Mouse (Mus musculus): Measurements from ENCODE around the gene Pdcd4. TPM values are rescaled to one million over a fixed set of nuclear protein-coding genes. Genes with fewer than 3 reads are reported as not detected.
A peak's percentile ranks its signal among the peaks of the same experiment; 100 is the strongest.

Pdcd4 gene
- polyA plus RNA-seq, 1 experiment from 2014 or later = 80.5 TPM

- Histone ChIP-seq H3K4me1 (ENCODE audit: control insufficient read depth, insufficient read depth, low read length) (peaks cover 53% of the 10 kb centered on the region), H3K9ac (ENCODE audit: low read depth, low read length) (no peak overlapping the region), H3K27ac (replicated peaks; ENCODE audit: low read depth, low read length) (0 out of 2 replicates have a peak overlapping the region, but pooled peaks have one; percentile 6), H3K4me3 (ENCODE audit: low read depth, low read length) (no peak overlapping the region), H3K27me3 (replicated peaks; ENCODE audit: control insufficient read depth, insufficient read depth, low read length) (no peaks in the 10 kb centered on the region), H3K36me3 (ENCODE audit: control insufficient read depth, insufficient read depth, low read length) (no peaks in the 10 kb centered on the region), H3K4me2 (ENCODE audit: low read depth, low read length) (no peak overlapping the region), H3K9me3 (ENCODE audit: control insufficient read depth, low read length) (no peaks in the 10 kb centered on the region)
- WGBS = 58% methylated on average over 4 of the region's 4 CpGs
- peak; percentile 78 for DNase-seq (ENCODE audit: low spot score)
- no peak for ATAC-seq (ENCODE audit: low read depth)
These were observed 37.1 kb upstream of the Pdcd4 start for GRCm38 (mm10) chr19:53854978-53855377.

- Histone ChIP-seq H3K9ac (ENCODE audit: low read depth, low read length) (no peak overlapping the region), H3K4me3 (ENCODE audit: low read depth, low read length) (no peak overlapping the region), H3K4me1 (ENCODE audit: control insufficient read depth, insufficient read depth, low read length) (peaks cover 46% of the 10 kb centered on the region), H3K27ac (replicated peaks; ENCODE audit: low read depth, low read length) (no peak overlapping the region), H3K36me3 (ENCODE audit: control insufficient read depth, insufficient read depth, low read length) (no peaks in the 10 kb centered on the region), H3K9me3 (ENCODE audit: control insufficient read depth, low read length) (no peaks in the 10 kb centered on the region), H3K27me3 (replicated peaks; ENCODE audit: control insufficient read depth, insufficient read depth, low read length) (no peaks in the 10 kb centered on the region), H3K4me2 (ENCODE audit: low read depth, low read length) (no peak overlapping the region)
- 71% methylated on average over 5 of the region's 5 CpGs for WGBS
- ATAC-seq (ENCODE audit: low read depth) (no peak), DNase-seq (ENCODE audit: low spot score) (no peak)
These were observed 36.2 kb upstream of the Pdcd4 start for GRCm38 (mm10) chr19:53855781-53856180.

GRCm38 (mm10) chr19:53856794-53857193 is 35.2 kb upstream of the Pdcd4 start:
- no peak overlapping the region for H3K4me3 ChIP-seq (ENCODE audit: low read depth, low read length)
- no peak overlapping the region for H3K27ac ChIP-seq (replicated peaks; ENCODE audit: low read depth, low read length)
- peaks cover 36% of the 10 kb centered on the region for H3K4me1 ChIP-seq (ENCODE audit: control insufficient read depth, insufficient read depth, low read length)
- no peak for ATAC-seq (ENCODE audit: low read depth)
- DNase-seq (ENCODE audit: low spot score) = no peak
- H3K9ac ChIP-seq (ENCODE audit: low read depth, low read length) = no peak overlapping the region
- no peaks in the 10 kb centered on the region for H3K36me3 ChIP-seq (ENCODE audit: control insufficient read depth, insufficient read depth, low read length)
- no peaks in the 10 kb centered on the region for H3K27me3 ChIP-seq (replicated peaks; ENCODE audit: control insufficient read depth, insufficient read depth, low read length)
- H3K4me2 ChIP-seq (ENCODE audit: low read depth, low read length) = no peak overlapping the region
- WGBS = 74% methylated on average over 9 of the region's 9 CpGs
- H3K9me3 ChIP-seq (ENCODE audit: control insufficient read depth, low read length) = no peaks in the 10 kb centered on the region

GRCm38 (mm10) chr19:53857962-53858361 is 34.1 kb upstream of the Pdcd4 start:
- ATAC-seq (ENCODE audit: low read depth) (0 out of 2 replicates have a peak, but pooled peaks have one; percentile 20), DNase-seq (ENCODE audit: low spot score) (peak; percentile 49)

GRCm38 (mm10) chr19:53859149-53859548 is 32.9 kb upstream of the Pdcd4 start:
- 27% methylated on average over 8 of the region's 9 CpGs for WGBS
- H3K27ac ChIP-seq (replicated peaks; ENCODE audit: low read depth, low read length) = peak overlapping the region; percentile 71
- peak; percentile 44; the same call in 1 of the 2 replicates for ATAC-seq (ENCODE audit: low read depth)

More at GRCm38 (mm10) chr19:53857962-53858361, 34.1 kb upstream of the Pdcd4 start:
- WGBS = 49% methylated on average over 6 of the region's 6 CpGs
- Histone ChIP-seq H3K27ac (replicated peaks; ENCODE audit: low read depth, low read length) (no peak overlapping the region), H3K27me3 (replicated peaks; ENCODE audit: control insufficient read depth, insufficient read depth, low read length) (no peaks in the 10 kb centered on the region), H3K4me3 (ENCODE audit: low read depth, low read length) (no peak overlapping the region), H3K9ac (ENCODE audit: low read depth, low read length) (no peak overlapping the region), H3K4me2 (ENCODE audit: low read depth, low read length) (no peak overlapping the region), H3K9me3 (ENCODE audit: control insufficient read depth, low read length) (no peaks in the 10 kb centered on the region), H3K36me3 (ENCODE audit: control insufficient read depth, insufficient read depth, low read length) (no peaks in the 10 kb centered on the region), H3K4me1 (ENCODE audit: control insufficient read depth, insufficient read depth, low read length) (peaks cover 24% of the 10 kb centered on the region)

GRCm38 (mm10) chr19:53859593-53859992 is 32.4 kb upstream of the Pdcd4 start:
- Histone ChIP-seq H3K9me3 (ENCODE audit: control insufficient read depth, low read length) (no peaks in the 10 kb centered on the region), H3K4me2 (ENCODE audit: low read depth, low read length) (peak overlapping the region; percentile 27; the same call in 1 of the 2 replicates)
- DNase-seq (ENCODE audit: low spot score) = peak; percentile 85

More at GRCm38 (mm10) chr19:53859149-53859548, 32.9 kb upstream of the Pdcd4 start:
- no peaks in the 10 kb centered on the region for H3K27me3 ChIP-seq (replicated peaks; ENCODE audit: control insufficient read depth, insufficient read depth, low read length)
- peak; percentile 53 for DNase-seq (ENCODE audit: low spot score)
- H3K36me3 ChIP-seq (ENCODE audit: control insufficient read depth, insufficient read depth, low read length) = no peaks in the 10 kb centered on the region
- peak overlapping the region; percentile 27; the same call in 1 of the 2 replicates for H3K4me2 ChIP-seq (ENCODE audit: low read depth, low read length)
- H3K4me1 ChIP-seq (ENCODE audit: control insufficient read depth, insufficient read depth, low read length) = peaks cover 19% of the 10 kb centered on the region
- no peak overlapping the region for H3K9ac ChIP-seq (ENCODE audit: low read depth, low read length)
- H3K9me3 ChIP-seq (ENCODE audit: control insufficient read depth, low read length) = no peaks in the 10 kb centered on the region
- H3K4me3 ChIP-seq (ENCODE audit: low read depth, low read length) = no peak overlapping the region

GRCm38 (mm10) chr19:53861346-53861745 is 30.7 kb upstream of the Pdcd4 start:
- DNase-seq (ENCODE audit: low spot score) (no peak), ATAC-seq (ENCODE audit: low read depth) (no peak)
- H3K4me3 ChIP-seq (ENCODE audit: low read depth, low read length) = no peak overlapping the region
- no peak overlapping the region for H3K9ac ChIP-seq (ENCODE audit: low read depth, low read length)
- H3K27ac ChIP-seq (replicated peaks; ENCODE audit: low read depth, low read length) = no peak overlapping the region
- H3K36me3 ChIP-seq (ENCODE audit: control insufficient read depth, insufficient read depth, low read length) = 0 out of 2 replicates have a peak, but pooled peaks cover 4% of the 10 kb centered on the region
- H3K4me2 ChIP-seq (ENCODE audit: low read depth, low read length) = no peak overlapping the region
- 69% methylated on average over 7 of the region's 7 CpGs for WGBS
- H3K9me3 ChIP-seq (ENCODE audit: control insufficient read depth, low read length) = no peaks in the 10 kb centered on the region
- no peaks in the 10 kb centered on the region for H3K27me3 ChIP-seq (replicated peaks; ENCODE audit: control insufficient read depth, insufficient read depth, low read length)
- peaks cover 19% of the 10 kb centered on the region for H3K4me1 ChIP-seq (ENCODE audit: control insufficient read depth, insufficient read depth, low read length)

More at GRCm38 (mm10) chr19:53859593-53859992, 32.4 kb upstream of the Pdcd4 start:
- 40% methylated on average over 7 of the region's 7 CpGs for WGBS
- H3K27ac ChIP-seq (replicated peaks; ENCODE audit: low read depth, low read length) = peak overlapping the region; percentile 71
- peak; percentile 54 for ATAC-seq (ENCODE audit: low read depth)
- H3K4me3 ChIP-seq (ENCODE audit: low read depth, low read length) = no peak overlapping the region
- H3K36me3 ChIP-seq (ENCODE audit: control insufficient read depth, insufficient read depth, low read length) = 0 out of 2 replicates have a peak, but pooled peaks cover 4% of the 10 kb centered on the region
- H3K9ac ChIP-seq (ENCODE audit: low read depth, low read length) = no peak overlapping the region
- peaks cover 19% of the 10 kb centered on the region for H3K4me1 ChIP-seq (ENCODE audit: control insufficient read depth, insufficient read depth, low read length)
- no peaks in the 10 kb centered on the region for H3K27me3 ChIP-seq (replicated peaks; ENCODE audit: control insufficient read depth, insufficient read depth, low read length)

GRCm38 (mm10) chr19:53862573-53863246 is 29.3 kb upstream of the Pdcd4 start:
- no peaks in the 10 kb centered on the region for H3K9me3 ChIP-seq (ENCODE audit: control insufficient read depth, low read length)
- 64% methylated on average over 8 of the region's 8 CpGs for WGBS
- 0 out of 2 replicates have a peak, but pooled peaks cover 4% of the 10 kb centered on the region for H3K36me3 ChIP-seq (ENCODE audit: control insufficient read depth, insufficient read depth, low read length)
- H3K27ac ChIP-seq (replicated peaks; ENCODE audit: low read depth, low read length) = no peak overlapping the region
- DNase-seq (ENCODE audit: low spot score) (no peak), ATAC-seq (ENCODE audit: low read depth) (no peak)
- H3K27me3 ChIP-seq (replicated peaks; ENCODE audit: control insufficient read depth, insufficient read depth, low read length) = no peaks in the 10 kb centered on the region
- H3K9ac ChIP-seq (ENCODE audit: low read depth, low read length) = no peak overlapping the region
- peaks cover 18% of the 10 kb centered on the region for H3K4me1 ChIP-seq (ENCODE audit: control insufficient read depth, insufficient read depth, low read length)
- H3K4me2 ChIP-seq (ENCODE audit: low read depth, low read length) = no peak overlapping the region
- no peak overlapping the region for H3K4me3 ChIP-seq (ENCODE audit: low read depth, low read length)

GRCm38 (mm10) chr19:53867238-53867637 is 24.8 kb upstream of the Pdcd4 start:
- no peak overlapping the region for H3K4me3 ChIP-seq (ENCODE audit: low read depth, low read length)
- no peak overlapping the region for H3K27ac ChIP-seq (replicated peaks; ENCODE audit: low read depth, low read length)
- H3K4me1 ChIP-seq (ENCODE audit: control insufficient read depth, insufficient read depth, low read length) = no peaks in the 10 kb centered on the region
- 0 out of 2 replicates have a peak, but pooled peaks cover 4% of the 10 kb centered on the region for H3K36me3 ChIP-seq (ENCODE audit: control insufficient read depth, insufficient read depth, low read length)
- H3K9ac ChIP-seq (ENCODE audit: low read depth, low read length) = no peak overlapping the region
- ATAC-seq (ENCODE audit: low read depth) = no peak
- DNase-seq (ENCODE audit: low spot score) = no peak
- no peaks in the 10 kb centered on the region for H3K27me3 ChIP-seq (replicated peaks; ENCODE audit: control insufficient read depth, insufficient read depth, low read length)
- no peaks in the 10 kb centered on the region for H3K9me3 ChIP-seq (ENCODE audit: control insufficient read depth, low read length)
- H3K4me2 ChIP-seq (ENCODE audit: low read depth, low read length) = no peak overlapping the region

Data from embryonic facial prominence, embryonic 14.5 days (tissue).